ENCODE assay signal across 9 mouse cellular contexts in the genomic region with DNA sequence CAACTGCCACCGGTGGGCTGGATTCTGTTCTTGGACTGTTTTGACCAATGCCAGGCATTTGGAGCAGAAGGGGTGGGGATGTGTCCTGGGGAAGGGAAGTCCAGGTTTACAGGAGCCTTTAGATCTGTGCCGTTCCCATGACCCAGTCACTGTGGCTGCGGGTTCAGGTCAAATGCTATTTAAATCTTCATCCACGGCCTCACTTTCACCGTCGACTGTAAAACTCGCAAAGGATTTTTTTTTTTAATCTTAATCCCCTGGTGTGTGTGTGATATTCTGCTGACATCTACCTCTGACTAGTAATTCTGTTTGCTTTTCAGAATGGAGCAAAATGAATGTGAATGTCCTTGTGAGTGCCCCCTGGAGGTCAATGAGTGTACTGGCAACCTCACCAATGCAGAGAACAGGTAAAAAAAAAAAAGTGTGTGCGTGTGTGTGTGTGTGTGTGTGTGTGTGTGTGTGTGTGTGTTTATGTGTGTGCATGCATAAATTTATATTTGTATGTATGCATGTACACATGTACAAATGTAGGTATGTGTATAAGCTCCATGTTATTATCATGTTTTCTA. TPM values are rescaled to one million over a fixed set of nuclear protein-coding genes. Genes with fewer than 3 reads are reported as not detected.
A peak's percentile ranks its signal among the peaks of the same experiment; 100 is the strongest.
DNase-seq lines count a peak whose midpoint lies in the region; ATAC-seq and TF ChIP-seq lines count a peak whose summit lies in the region.
"Had no signal": no experiment of that assay in that cellular context is flagged by ENCODE, and none has a peak within 500 bp of the region (broad histone marks: within the 10 kb centered on the region; RNA-seq: fewer than 3 reads in every experiment).

No protein-coding gene starts in this region.

- peak; percentile 22 to 58 for DNase-seq in heart, adult 18-20 months
- no peak for DNase-seq in heart, postnatal 25 days (ENCODE audit: low spot score)
- DNase-seq in thymus, postnatal 0 days (ENCODE audit: low spot score), result peak; percentile 2
- no peak for DNase-seq in thymus, postnatal 25 days
- peak; percentile 20 to 48 for DNase-seq in heart, postnatal 14 days
- peak; percentile 77 for DNase-seq in midbrain, postnatal 0 days (ENCODE audit: low spot score)
- DNase-seq in right cerebral cortex, postnatal 25 days, result no peak
- DNase-seq in left cerebral cortex, adult 9 months (ENCODE audit: low spot score in 2 of 2), result no peak

- no peak overlapping the region for H3K4me3 ChIP-seq in midbrain, postnatal 0 days (ENCODE audit: low read depth, low read length)

- intact Hi-C loops in heart, postnatal 25 days (cut with DNase I), result loop anchor here (2.0 to 5.0 kb wide), 3 partner anchors 211 to 400 kb away; partner anchors contain the start of gene Cachd1
- intact Hi-C loops in heart, postnatal 14 days (cut with DNase I), result loop anchor here (2.0 to 5.0 kb wide), 3 partner anchors 212 to 401 kb away; partner anchors contain the start of gene Cachd1

- WGBS in midbrain, postnatal 0 days, result 43% methylated on average over 8 of the region's 8 CpGs

- TF ChIP-seq CTCF in midbrain, postnatal 0 days (IDR thresholded peaks at IDR 0.05), result peak; percentile 85

- no peaks in the 10 kb centered on the region for H3K4me1 ChIP-seq in midbrain, postnatal 0 days (ENCODE audit: insufficient read depth, low read length)

- peaks cover 15% of the 10 kb centered on the region for H3K36me3 ChIP-seq in midbrain, postnatal 0 days (ENCODE audit: insufficient read depth, low read length)

- no peak overlapping the region for H3K9ac ChIP-seq in midbrain, postnatal 0 days (replicated peaks; ENCODE audit: low read length, poor library complexity, severe bottlenecking)

- ATAC-seq in midbrain, postnatal 0 days (ENCODE audit: low FRiP score), result peak; percentile 52; the same call in 1 of the 2 replicates

- H3K27me3 ChIP-seq in midbrain, postnatal 0 days (ENCODE audit: insufficient read depth, low read length), result no peaks in the 10 kb centered on the region

- H3K4me2 ChIP-seq in midbrain, postnatal 0 days (ENCODE audit: low read depth, low read length, poor library complexity, severe bottlenecking), result no peak overlapping the region

- no peak overlapping the region for H3K27ac ChIP-seq in midbrain, postnatal 0 days (ENCODE audit: low read depth, low read length)

- H3K9me3 ChIP-seq in midbrain, postnatal 0 days (ENCODE audit: low read length), result no peaks in the 10 kb centered on the region

RNA-seq across cellular contexts. Expression of gene Gm10577, which starts 32.2 kb away (rescaled TPM):
- total RNA-seq in heart, adult 18-20 months (2021), result not detected
- total RNA-seq in heart, postnatal 25 days (2021), result not detected
- not detected in 2 replicates for polyA plus RNA-seq in thymus, postnatal 0 days (2015; fragmentation: Nextera tagmentation; extraction: Ambion mirVana)
- not detected for total RNA-seq in heart, postnatal 14 days (2021)
- total RNA-seq in midbrain, postnatal 0 days (2014; rRNA removed), result not detected in 2 replicates
- polyA plus RNA-seq in midbrain, postnatal 0 days (2015; fragmentation: Nextera tagmentation; extraction: Ambion mirVana), result not detected in 2 replicates
- polyA plus RNA-seq: intestine, embryonic 14.5 days had no signal

Comparison
In these comparisons a context has a peak if more than half of its experiments do, and no peak if none do; other contexts are left out.
1. DNase-seq: peak in heart, adult 18-20 months (2 of 2), thymus, postnatal 0 days (single experiment), heart, postnatal 14 days (2 of 2) and midbrain, postnatal 0 days (single experiment); none in heart, postnatal 25 days (single experiment), thymus, postnatal 25 days (single experiment), right cerebral cortex, postnatal 25 days (single experiment) and left cerebral cortex, adult 9 months (0 of 2).